Mouse (Mus musculus) neural tube, embryonic 15.5 days (tissue): ENCODE measurements at regions not wholly inside any gene's neighbourhood (a gene's known extent, or its start where the extent isn't known, plus 50 kb on each side); places are given as distances from the start of the nearest gene placed in this dataset.

Source experiments
- ATAC-seq: fragments of 200-750 bp; cut with Nextera tagmentation; 2 replicates; pipeline ENCODE4 v1.8.0; 2017; ENCODE audit warnings: mild to moderate bottlenecking, moderate TSS enrichment, moderate library complexity; ENCODE audit not compliant: low FRiP score
- H3K27ac ChIP-seq: fragments of 300-500 bp; sonication (generic); replicated peaks from 2 replicates; pipeline ENCODE4 v1.5.1; 2015; ENCODE audit warnings: mild to moderate bottlenecking, inconsistent platforms
- H3K27me3 ChIP-seq: fragments of 300-500 bp; sonication (generic); replicated peaks from 2 replicates; pipeline ENCODE4 v1.6.1; 2015; ENCODE audit warnings: inconsistent platforms
- H3K36me3 ChIP-seq: fragments of 300-500 bp; sonication (generic); 2 replicates; pipeline ENCODE4 v1.6.1; 2015; ENCODE audit warnings: inconsistent platforms
- H3K4me1 ChIP-seq: fragments of 300-500 bp; sonication (generic); 2 replicates; pipeline ENCODE4 v1.6.1; 2015; ENCODE audit warnings: inconsistent platforms
- H3K4me2 ChIP-seq: fragments of 300-500 bp; sonication (generic); 2 replicates; pipeline ENCODE4 v1.6.1; 2015; ENCODE audit warnings: inconsistent platforms, mild to moderate bottlenecking, moderate library complexity
- H3K4me3 ChIP-seq: fragments of 300-500 bp; sonication (generic); replicated peaks from 2 replicates; pipeline ENCODE4 v1.5.1; 2015; ENCODE audit warnings: mild to moderate bottlenecking, inconsistent platforms
- H3K9ac ChIP-seq: fragments of 300-500 bp; sonication (generic); replicated peaks from 2 replicates; pipeline ENCODE4 v1.6.1; 2015; ENCODE audit warnings: mild to moderate bottlenecking, inconsistent platforms
- H3K9me3 ChIP-seq: fragments of 300-500 bp; sonication (generic); replicated peaks from 2 replicates; pipeline ENCODE4 v1.6.1; 2016; ENCODE audit warnings: inconsistent platforms
- WGBS: fragments of 180-500 bp; shearing (Covaris S2); methylation state at CpG from one replicate; pipeline ENCODE4 v1.1.7; 2015; ENCODE audit warnings: mixed read lengths; 5-methylcytosine and 5-hydroxymethylcytosine counted together

- no peaks in the 10 kb centered on the region for H3K27me3 ChIP-seq
- no peaks in the 10 kb centered on the region for H3K4me1 ChIP-seq
- no peaks in the 10 kb centered on the region for H3K36me3 ChIP-seq
- no peaks in the 10 kb centered on the region for H3K9me3 ChIP-seq
- no peak overlapping the region for H3K4me2 ChIP-seq
- H3K9ac ChIP-seq: no peak overlapping the region
- no peak overlapping the region for H3K4me3 ChIP-seq
- no peak for ATAC-seq
- H3K27ac ChIP-seq: no peak overlapping the region
- 95% methylated on average over 2 of the region's 2 CpGs for WGBS
These were observed 753.9 kb upstream of the Lrrc4c start for GRCm38 (mm10) chr2:95564089-95564488.

- Histone ChIP-seq H3K27ac (no peak overlapping the region), H3K4me2 (no peak overlapping the region), H3K4me1 (no peaks in the 10 kb centered on the region), H3K4me3 (no peak overlapping the region), H3K27me3 (no peaks in the 10 kb centered on the region), H3K9me3 (no peaks in the 10 kb centered on the region), H3K36me3 (no peaks in the 10 kb centered on the region), H3K9ac (no peak overlapping the region)
- ATAC-seq: no peak
- 81% methylated on average over 3 of the region's 3 CpGs for WGBS
These were observed 742.1 kb upstream of the Lrrc4c start for GRCm38 (mm10) chr2:95575882-95576281.

- no peak for ATAC-seq
- H3K9me3 ChIP-seq: no peaks in the 10 kb centered on the region
- 85% methylated on average over 1 of the region's 1 CpGs for WGBS
- no peaks in the 10 kb centered on the region for H3K27me3 ChIP-seq
- no peaks in the 10 kb centered on the region for H3K4me1 ChIP-seq
- H3K9ac ChIP-seq: no peak overlapping the region
- no peak overlapping the region for H3K4me3 ChIP-seq
- H3K36me3 ChIP-seq: no peaks in the 10 kb centered on the region
- no peak overlapping the region for H3K4me2 ChIP-seq
- H3K27ac ChIP-seq: no peak overlapping the region
These were observed 738.8 kb upstream of the Lrrc4c start for GRCm38 (mm10) chr2:95579201-95579600.

GRCm38 (mm10) chr2:95586002-95586401, 732.0 kb upstream of the Lrrc4c start:
- H3K27me3 ChIP-seq: no peaks in the 10 kb centered on the region
- no peaks in the 10 kb centered on the region for H3K4me1 ChIP-seq
- no peak overlapping the region for H3K27ac ChIP-seq
- H3K4me3 ChIP-seq: no peak overlapping the region
- no peaks in the 10 kb centered on the region for H3K36me3 ChIP-seq
- no peaks in the 10 kb centered on the region for H3K9me3 ChIP-seq
- ATAC-seq: no peak
- no peak overlapping the region for H3K4me2 ChIP-seq
- no peak overlapping the region for H3K9ac ChIP-seq

GRCm38 (mm10) chr2:95587044-95587443, 730.9 kb upstream of the Lrrc4c start:
- Histone ChIP-seq H3K9ac (no peak overlapping the region), H3K4me3 (no peak overlapping the region), H3K9me3 (no peaks in the 10 kb centered on the region), H3K4me2 (no peak overlapping the region), H3K27me3 (no peaks in the 10 kb centered on the region), H3K4me1 (no peaks in the 10 kb centered on the region), H3K27ac (no peak overlapping the region), H3K36me3 (no peaks in the 10 kb centered on the region)
- 10% methylated on average over 4 of the region's 4 CpGs for WGBS
- no peak for ATAC-seq

DNA sequence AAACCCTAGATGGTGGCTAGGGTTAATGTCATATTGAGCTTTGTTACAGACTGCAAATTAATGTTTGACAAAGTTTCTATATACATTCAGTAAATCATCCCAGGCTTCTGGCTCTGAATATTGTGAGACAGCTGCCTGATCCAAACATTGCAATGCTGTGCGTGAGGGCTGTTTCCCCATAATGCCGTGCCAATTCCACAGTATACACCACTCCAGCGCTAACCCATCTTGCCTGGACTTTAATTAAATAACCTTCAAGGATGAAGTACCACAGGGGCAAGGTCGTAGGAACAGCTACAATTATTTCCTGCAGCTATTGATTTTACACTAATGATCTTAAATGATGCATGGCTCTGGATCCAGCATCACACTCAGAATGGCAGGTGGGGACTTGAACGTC, 704.6 kb upstream of the Lrrc4c start:
- no peak for ATAC-seq
- no peaks in the 10 kb centered on the region for H3K9me3 ChIP-seq
- H3K27me3 ChIP-seq: no peaks in the 10 kb centered on the region
- no peaks in the 10 kb centered on the region for H3K36me3 ChIP-seq
- H3K27ac ChIP-seq: no peak overlapping the region
- 53% methylated on average over 5 of the region's 5 CpGs for WGBS
- H3K9ac ChIP-seq: no peak overlapping the region
- no peaks in the 10 kb centered on the region for H3K4me1 ChIP-seq
- no peak overlapping the region for H3K4me2 ChIP-seq
- no peak overlapping the region for H3K4me3 ChIP-seq

DNA sequence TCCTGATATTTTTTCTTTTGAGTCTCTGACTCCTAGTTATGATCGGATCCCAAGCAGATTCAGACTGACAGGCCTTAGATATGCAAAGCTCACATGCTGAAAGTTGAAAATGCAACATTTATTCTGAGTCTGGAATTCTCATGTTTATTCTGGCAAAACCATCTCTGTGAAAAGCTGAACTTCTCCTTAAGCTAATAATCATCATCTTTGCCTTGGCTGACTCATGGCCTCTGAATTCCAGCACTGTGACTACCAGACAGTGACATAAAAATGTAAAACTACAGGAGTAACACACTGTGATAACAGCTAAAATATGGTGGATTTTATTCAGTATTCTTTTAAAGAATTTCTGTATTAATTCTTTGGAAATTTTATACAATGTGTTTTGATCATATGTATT, 680.4 kb upstream of the Lrrc4c start:
- no peaks in the 10 kb centered on the region for H3K4me1 ChIP-seq
- no peak overlapping the region for H3K9ac ChIP-seq
- H3K4me2 ChIP-seq: no peak overlapping the region
- no peaks in the 10 kb centered on the region for H3K36me3 ChIP-seq
- ATAC-seq: no peak
- H3K27ac ChIP-seq: no peak overlapping the region
- H3K9me3 ChIP-seq: no peaks in the 10 kb centered on the region
- H3K27me3 ChIP-seq: no peaks in the 10 kb centered on the region
- WGBS: 78% methylated on average over 1 of the region's 1 CpGs
- H3K4me3 ChIP-seq: no peak overlapping the region

DNA sequence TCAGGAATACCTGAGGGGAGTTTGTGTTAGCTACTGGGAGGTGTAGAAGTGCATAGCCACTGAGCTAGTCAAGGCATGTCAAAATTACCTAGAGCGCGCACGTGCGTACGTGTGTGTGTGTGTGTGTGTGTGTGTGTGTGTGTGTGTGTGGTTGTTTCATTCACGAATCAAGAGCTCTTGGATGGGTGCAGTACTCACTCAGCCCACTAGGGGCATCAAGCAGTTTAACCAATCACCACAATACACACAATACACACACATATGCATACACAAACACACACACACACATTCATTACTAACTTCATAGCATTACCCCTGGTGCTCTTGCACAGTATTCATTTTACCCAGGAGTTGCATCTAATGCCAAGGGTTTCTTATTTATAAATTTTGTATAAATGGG, 643.6 kb upstream of the Lrrc4c start:
- no peaks in the 10 kb centered on the region for H3K36me3 ChIP-seq
- 92% methylated on average over 6 of the region's 6 CpGs for WGBS
- no peak for ATAC-seq

GRCm38 (mm10) chr2:95715355-95715754, 602.6 kb upstream of the Lrrc4c start:
- no peak overlapping the region for H3K4me3 ChIP-seq
- ATAC-seq: no peak
- 94% methylated on average over 2 of the region's 2 CpGs for WGBS
- no peaks in the 10 kb centered on the region for H3K27me3 ChIP-seq
- H3K9ac ChIP-seq: no peak overlapping the region
- no peaks in the 10 kb centered on the region for H3K9me3 ChIP-seq
- no peaks in the 10 kb centered on the region for H3K36me3 ChIP-seq
- H3K4me2 ChIP-seq: no peak overlapping the region
- no peaks in the 10 kb centered on the region for H3K4me1 ChIP-seq
- H3K27ac ChIP-seq: no peak overlapping the region

More for the DNA sequence above, 643.6 kb upstream of the Lrrc4c start:
- H3K9me3 ChIP-seq: no peaks in the 10 kb centered on the region
- no peak overlapping the region for H3K4me3 ChIP-seq
- H3K27me3 ChIP-seq: no peaks in the 10 kb centered on the region
- H3K9ac ChIP-seq: no peak overlapping the region
- no peak overlapping the region for H3K27ac ChIP-seq
- no peak overlapping the region for H3K4me2 ChIP-seq
- no peaks in the 10 kb centered on the region for H3K4me1 ChIP-seq
